In genomic region chr2:32452441-32452971, GRCm38 (mm10) we compare ENCODE assay signal across 8 mouse cellular contexts. TPM values are rescaled to one million over a fixed set of nuclear protein-coding genes. Genes with fewer than 3 reads are reported as not detected.
DNase-seq lines count a peak whose midpoint lies in the region; ATAC-seq and TF ChIP-seq lines count a peak whose summit lies in the region.

No protein-coding gene starts in this region.

- peak overlapping the region; percentile 58 for H3K4me2 ChIP-seq in forebrain, embryonic 16.5 days (ENCODE audit: low read length)
- H3K4me2 ChIP-seq in limb, embryonic 14.5 days (replicated peaks; ENCODE audit: low read depth, low read length, severe bottlenecking) = peak overlapping the region; percentile 78

- peak overlapping the region; percentile 40 for H3K9ac ChIP-seq in forebrain, embryonic 16.5 days (replicated peaks; ENCODE audit: low read depth, low read length)
- peak overlapping the region; percentile 37; the same call in 1 of the 2 replicates for H3K9ac ChIP-seq in limb, embryonic 14.5 days (ENCODE audit: low read depth, low read length, severe bottlenecking)

- H3K36me3 ChIP-seq in forebrain, embryonic 16.5 days (ENCODE audit: control insufficient read depth, insufficient read depth) = no peaks in the 10 kb centered on the region; the same call in 1 of the 2 replicates
- H3K36me3 ChIP-seq in limb, embryonic 14.5 days (ENCODE audit: control insufficient read depth, insufficient read depth, low read length) = peaks cover 20% of the 10 kb centered on the region

- ATAC-seq in forebrain, embryonic 16.5 days = no peak
- no peak for ATAC-seq in limb, embryonic 14.5 days (ENCODE audit: low FRiP score, low read depth)
- ATAC-seq in megakaryocyte-erythroid progenitor cell, adult 5-6 weeks (replicated peaks; ENCODE audit: low FRiP score, low TSS enrichment, poor library complexity, severe bottlenecking) = no peak

- peaks cover 27% of the 10 kb centered on the region for H3K4me1 ChIP-seq in forebrain, embryonic 16.5 days (replicated peaks; ENCODE audit: control insufficient read depth, insufficient read depth, low read length)
- H3K4me1 ChIP-seq in limb, embryonic 14.5 days (ENCODE audit: control insufficient read depth, insufficient read depth, low read length) = peaks cover 25% of the 10 kb centered on the region
- H3K4me1 ChIP-seq in olfactory bulb, adult 2 months (ENCODE audit: control insufficient read depth, insufficient read depth, low read length) = peaks cover 17% of the 10 kb centered on the region

- peak; percentile 66 for DNase-seq in adrenal gland, adult 8-10 months
- no peak for DNase-seq in adrenal gland, postnatal 4 days (ENCODE audit: low spot score in 2 of 2)
- peak; percentile 23 for DNase-seq in ovary, adult 18-20 months (ENCODE audit: low spot score)
- DNase-seq in ovary, postnatal 10 days (ENCODE audit: low spot score) = no peak
- DNase-seq in limb, embryonic 14.5 days (ENCODE audit: low spot score) = no peak

- 94% methylated on average over 16 of the region's 16 CpGs for WGBS in forebrain, embryonic 16.5 days
- WGBS in limb, embryonic 14.5 days = 96% methylated on average over 16 of the region's 16 CpGs
- 92% methylated on average over 16 of the region's 16 CpGs for WGBS in olfactory bulb, adult 2 months

- 0 out of 2 replicates have a peak, but pooled peaks have one; percentile 4 for TF ChIP-seq POLR2A in limb, embryonic 14.5 days (IDR thresholded peaks at IDR 0.05; ENCODE audit: borderline replicate concordance, extremely low read depth, insufficient read depth, insufficient read length)
- no peak for TF ChIP-seq POLR2A in olfactory bulb, adult 2 months (IDR thresholded peaks at IDR 0.05; ENCODE audit: insufficient read depth, low read depth, low read length)

- H3K9me3 ChIP-seq in forebrain, embryonic 16.5 days (ENCODE audit: control insufficient read depth, low read length) = no peaks in the 10 kb centered on the region
- no peaks in the 10 kb centered on the region for H3K9me3 ChIP-seq in limb, embryonic 14.5 days (ENCODE audit: control insufficient read depth, low read length)

- no peak for TF ChIP-seq CTCF in olfactory bulb, adult 2 months (IDR thresholded peaks at IDR 0.05; ENCODE audit: insufficient read depth, low read depth, low read length)

- peak overlapping the region; percentile 78 for H3K4me3 ChIP-seq in forebrain, embryonic 16.5 days (replicated peaks; ENCODE audit: low read length)
- peak overlapping the region; percentile 91 for H3K4me3 ChIP-seq in limb, embryonic 14.5 days (replicated peaks; ENCODE audit: low read length)
- peak overlapping the region; percentile 11 for H3K4me3 ChIP-seq in olfactory bulb, adult 2 months (ENCODE audit: insufficient read depth, low read depth, low read length)

- H3K27me3 ChIP-seq in forebrain, embryonic 16.5 days (replicated peaks; ENCODE audit: control insufficient read depth, insufficient read depth, low read length) = no peaks in the 10 kb centered on the region
- H3K27me3 ChIP-seq in limb, embryonic 14.5 days (ENCODE audit: control insufficient read depth, insufficient read depth, low read length) = no peaks in the 10 kb centered on the region

- peak overlapping the region; percentile 99 for H3K27ac ChIP-seq in forebrain, embryonic 16.5 days (ENCODE audit: low read length)
- H3K27ac ChIP-seq in limb, embryonic 14.5 days (replicated peaks; ENCODE audit: low read depth, low read length) = peak overlapping the region; percentile 62
- H3K27ac ChIP-seq in olfactory bulb, adult 2 months (ENCODE audit: insufficient read depth, low read depth, low read length) = peak overlapping the region; percentile 41; the same call in 1 of the 2 replicates

RNA-seq across cellular contexts. Expression of gene Slc25a25, which starts 1.3 kb away (rescaled TPM):
- 10 to 100 TPM; 17.9 to 79.8 (median 27.3) TPM for total RNA-seq in adrenal gland, adult 8-10 months (2022)
- 10 to 100 TPM; 28.0 to 33.7 TPM for total RNA-seq in adrenal gland, postnatal 4 days (2021)
- 46.9 and 47.7 TPM in 2 replicates for polyA plus RNA-seq in forebrain, embryonic 16.5 days (2015; fragmentation: Nextera tagmentation; extraction: Ambion mirVana)
- polyA plus RNA-seq in limb, embryonic 14.5 days (2012; rRNA removed) = 17.4 and 19.2 TPM in 2 replicates
- polyA plus RNA-seq in limb, embryonic 14.5 days (2014; fragmentation: Nextera tagmentation; extraction: Ambion mirVana) = 12.7 and 15.1 TPM in 2 replicates
- 221 TPM in 1 of 2 replicates, not detected in the other for polyA plus RNA-seq in olfactory bulb, adult 2 months (2012; ENCODE audit: insufficient read depth, insufficient read length, low replicate concordance, missing spikeins)
- 9.5 and 12.2 TPM in 2 replicates for total RNA-seq in megakaryocyte-erythroid progenitor cell, adult 5-6 weeks (2014; fragmentation: Nextera tagmentation)
- 4.0 and 34.6 TPM in 2 replicates for total RNA-seq in megakaryocyte-erythroid progenitor cell, adult 5-6 weeks (2017)

RNA-seq across cellular contexts. Expression of gene Naif1, which starts 2.2 kb away (rescaled TPM):
- total RNA-seq in adrenal gland, adult 8-10 months (2022) = 1 to 10 TPM; 4.2 to 5.5 (median 5.0) TPM
- 1 to 10 TPM; 4.1 to 4.2 TPM for total RNA-seq in adrenal gland, postnatal 4 days (2021)
- 7.0 and 7.5 TPM in 2 replicates for polyA plus RNA-seq in forebrain, embryonic 16.5 days (2015; fragmentation: Nextera tagmentation; extraction: Ambion mirVana)
- 4.5 and 5.1 TPM in 2 replicates for polyA plus RNA-seq in limb, embryonic 14.5 days (2012; rRNA removed)
- 4.2 and 5.4 TPM in 2 replicates for polyA plus RNA-seq in limb, embryonic 14.5 days (2014; fragmentation: Nextera tagmentation; extraction: Ambion mirVana)
- not detected in 2 replicates for polyA plus RNA-seq in olfactory bulb, adult 2 months (2012; ENCODE audit: insufficient read depth, insufficient read length, low replicate concordance, missing spikeins)
- total RNA-seq in megakaryocyte-erythroid progenitor cell, adult 5-6 weeks (2014; fragmentation: Nextera tagmentation) = 3.6 and 4.1 TPM in 2 replicates
- total RNA-seq in megakaryocyte-erythroid progenitor cell, adult 5-6 weeks (2017) = 2.7 and 3.0 TPM in 2 replicates

RNA-seq across cellular contexts. Expression of gene Ptges2, which starts 56.8 kb away (rescaled TPM):
- total RNA-seq in adrenal gland, adult 8-10 months (2022) = 10 to 100 TPM; 42.2 to 52.5 (median 51.1) TPM
- total RNA-seq in adrenal gland, postnatal 4 days (2021) = 10 to 100 TPM; 49.2 to 60.7 TPM
- 35.6 and 42.7 TPM in 2 replicates for polyA plus RNA-seq in forebrain, embryonic 16.5 days (2015; fragmentation: Nextera tagmentation; extraction: Ambion mirVana)
- polyA plus RNA-seq in limb, embryonic 14.5 days (2012; rRNA removed) = 29.3 and 30.5 TPM in 2 replicates
- 26.5 and 30.3 TPM in 2 replicates for polyA plus RNA-seq in limb, embryonic 14.5 days (2014; fragmentation: Nextera tagmentation; extraction: Ambion mirVana)
- not detected in 2 replicates for polyA plus RNA-seq in olfactory bulb, adult 2 months (2012; ENCODE audit: insufficient read depth, insufficient read length, low replicate concordance, missing spikeins)
- total RNA-seq in megakaryocyte-erythroid progenitor cell, adult 5-6 weeks (2014; fragmentation: Nextera tagmentation) = 10.3 and 11.2 TPM in 2 replicates
- 14.4 and 18.4 TPM in 2 replicates for total RNA-seq in megakaryocyte-erythroid progenitor cell, adult 5-6 weeks (2017)

Comparison
In these comparisons a context has a peak if more than half of its experiments do, and no peak if none do; other contexts are left out.
1. DNase-seq: peak in adrenal gland, adult 8-10 months (single experiment) and ovary, adult 18-20 months (single experiment); none in adrenal gland, postnatal 4 days (0 of 2), ovary, postnatal 10 days (single experiment) and limb, embryonic 14.5 days (single experiment).
2. H3K27ac ChIP-seq: peak in every context shown above with its lines; median percentile 99 in forebrain, embryonic 16.5 days; 62 in limb, embryonic 14.5 days; 41 in olfactory bulb, adult 2 months.
3. H3K4me3 ChIP-seq: peak in every context shown above with its lines; median percentile 91 in limb, embryonic 14.5 days; 78 in forebrain, embryonic 16.5 days; 11 in olfactory bulb, adult 2 months.